Mouse (Mus musculus) hematopoietic stem cell, adult 5-6 weeks (primary cell): ENCODE results near the gene Zfp846. TPM values are rescaled to one million over a fixed set of nuclear protein-coding genes. Genes with fewer than 3 reads are reported as not detected.

Experiments
- total RNA-seq: library from RNA; stranded (forward); fragments of 172-1452, 232-1000 nt; gene quantifications from 2 replicates; pipeline ENCODE4 v1.2.3, GENCODE M21; 2017

Zfp846 gene
- total RNA-seq, 1 experiment from 2014 or later = 5.5 TPM

Other genes starting within 250 kb of the Zfp846 start
- not detected in 2 replicates for gene Olfr18, start 245.2 kb upstream of the Zfp846 start, total RNA-seq
- gene Zfp560, start 196.1 kb upstream of the Zfp846 start, total RNA-seq = 7.4 and 7.6 TPM in 2 replicates
- gene Zfp26, start 121.1 kb upstream of the Zfp846 start, total RNA-seq = 38.0 and 56.2 TPM in 2 replicates
- 24.3 and 33.7 TPM in 2 replicates for gene Zfp426, start 88.5 kb upstream of the Zfp846 start, total RNA-seq
- 71.9 and 79.2 TPM in 2 replicates for gene Zfp266, start 59.9 kb upstream of the Zfp846 start, total RNA-seq
- 63.3 and 185 TPM in 2 replicates for gene Ubl5, start 61.6 kb downstream of the Zfp846 start, total RNA-seq
- gene Fbxl12, start 63.5 kb downstream of the Zfp846 start, total RNA-seq = 5.3 and 5.7 TPM in 2 replicates
- gene Pin1, start 70.8 kb downstream of the Zfp846 start, total RNA-seq = 8.9 and 13.4 TPM in 2 replicates
- not detected in 2 replicates for gene Olfm2, start 165.1 kb downstream of the Zfp846 start, total RNA-seq
- not detected in 2 replicates for gene Col5a3, start 233.8 kb downstream of the Zfp846 start, total RNA-seq
- not detected in 2 replicates for gene Rdh8, start 237.2 kb downstream of the Zfp846 start, total RNA-seq